Mouse (Mus musculus) lung, postnatal 36 days (tissue): ENCODE results near the gene Zswim4.
A peak's percentile ranks its signal among the peaks of the same experiment; 100 is the strongest.

Source experiments
- DNase-seq: peaks from one replicate; pipeline ENCODE4 v3.0.0; 2022; ENCODE audit warnings: mixed read lengths

The Zswim4 gene

GRCm38 (mm10) chr8:84223322-84224029, 13.4 kb downstream of the Zswim4 start:
- DNase-seq, result no peak

- DNase-seq, result peak; percentile 41
Measured at GRCm38 (mm10) chr8:84222566-84223165, 14.2 kb downstream of the Zswim4 start.

GRCm38 (mm10) chr8:84220105-84220504, 16.8 kb downstream of the Zswim4 start:
- DNase-seq, result peak; percentile 42

GRCm38 (mm10) chr8:84218143-84218542, 18.7 kb downstream of the Zswim4 start:
- peak; percentile 52 for DNase-seq

GRCm38 (mm10) chr8:84217206-84217605, 19.6 kb downstream of the Zswim4 start:
- no peak for DNase-seq

GRCm38 (mm10) chr8:84213277-84213676, 23.6 kb downstream of the Zswim4 start:
- DNase-seq, result no peak

- DNase-seq, result no peak
Measured at GRCm38 (mm10) chr8:84211881-84212563, 24.8 kb downstream of the Zswim4 start.

- no peak for DNase-seq
Measured at GRCm38 (mm10) chr8:84211202-84211601, 25.7 kb downstream of the Zswim4 start.

GRCm38 (mm10) chr8:84210167-84210791, 26.6 kb downstream of the Zswim4 start:
- peak; percentile 89 for DNase-seq

- DNase-seq, result no peak
Measured at GRCm38 (mm10) chr8:84208381-84209380, 28.2 kb downstream of the Zswim4 start.

GRCm38 (mm10) chr8:84207811-84208210, 29.0 kb downstream of the Zswim4 start:
- peak; percentile 85 for DNase-seq

GRCm38 (mm10) chr8:84206666-84207065, 30.2 kb downstream of the Zswim4 start:
- DNase-seq, result no peak

GRCm38 (mm10) chr8:84205073-84205472, 31.8 kb downstream of the Zswim4 start:
- DNase-seq, result no peak

- peak; percentile 91 for DNase-seq
Measured at GRCm38 (mm10) chr8:84203975-84204772, 32.7 kb downstream of the Zswim4 start.

GRCm38 (mm10) chr8:84202938-84203917, 33.6 kb downstream of the Zswim4 start:
- DNase-seq, result peak; percentile 93

- peak; percentile 91 for DNase-seq
Measured at GRCm38 (mm10) chr8:84202466-84202865, 34.4 kb downstream of the Zswim4 start.

GRCm38 (mm10) chr8:84201545-84202245, 35.2 kb downstream of the Zswim4 start:
- DNase-seq, result peak; percentile 93

- DNase-seq, result peak; percentile 93
Measured at GRCm38 (mm10) chr8:84200652-84201544, 36.0 kb downstream of the Zswim4 start.
